ENCODE assay signal across 9 mouse cellular contexts in the genomic region with DNA sequence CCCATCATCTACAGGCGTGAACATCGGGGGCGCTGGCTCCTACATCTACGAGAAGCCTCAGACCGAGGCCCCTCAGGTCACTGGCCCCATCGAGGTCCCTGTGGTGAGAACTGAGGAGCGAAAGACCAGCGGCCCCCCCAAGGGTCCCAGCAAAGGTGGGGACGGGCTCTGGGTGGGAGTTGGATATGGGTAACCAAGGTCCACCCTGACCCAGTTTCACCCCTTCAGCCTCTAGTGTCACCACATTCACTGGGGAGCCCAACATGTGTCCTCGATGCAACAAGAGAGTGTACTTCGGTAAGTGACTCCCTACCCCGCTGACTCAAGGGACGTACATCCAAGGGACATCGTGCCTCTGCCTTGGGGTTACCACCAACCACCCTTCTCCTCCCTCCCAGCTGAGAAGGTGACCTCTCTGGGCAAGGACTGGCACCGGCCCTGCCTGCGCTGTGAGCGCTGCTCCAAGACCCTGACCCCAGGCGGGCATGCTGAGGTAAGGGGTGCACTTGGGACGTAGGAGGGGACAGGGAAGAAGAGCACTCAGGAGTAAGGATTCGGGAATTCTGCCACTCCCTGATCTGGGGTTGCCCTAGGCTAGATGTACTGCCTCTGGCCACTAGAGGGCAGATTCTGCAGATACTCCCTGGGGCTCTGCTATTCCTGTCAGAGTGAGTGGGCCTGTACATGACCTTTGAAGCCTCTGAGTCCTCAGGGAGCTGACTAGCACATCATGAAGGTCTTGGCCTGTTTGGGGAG. TPM values are rescaled to one million over a fixed set of nuclear protein-coding genes. Genes with fewer than 3 reads are reported as not detected.
A peak's percentile ranks its signal among the peaks of the same experiment; 100 is the strongest.
DNase-seq lines count a peak whose midpoint lies in the region; ATAC-seq and TF ChIP-seq lines count a peak whose summit lies in the region.
"Had no signal": no experiment of that assay in that cellular context is flagged by ENCODE, and none has a peak within 500 bp of the region (broad histone marks: within the 10 kb centered on the region; RNA-seq: fewer than 3 reads in every experiment).

No protein-coding gene starts in this region.

- H3K27me3 ChIP-seq in hindbrain, postnatal 0 days (ENCODE audit: insufficient read depth, low read length): no peaks in the 10 kb centered on the region
- peaks cover 21% of the 10 kb centered on the region for H3K27me3 ChIP-seq in hindbrain, embryonic 12.5 days
- H3K27me3 ChIP-seq in heart, embryonic 15.5 days: no peaks in the 10 kb centered on the region

- no peak overlapping the region for H3K9ac ChIP-seq in hindbrain, postnatal 0 days (replicated peaks; ENCODE audit: low read length)
- no peak overlapping the region for H3K9ac ChIP-seq in hindbrain, embryonic 12.5 days
- H3K9ac ChIP-seq in heart, embryonic 15.5 days: peak overlapping the region; percentile 73
- H3K9ac ChIP-seq: liver, embryonic 13.5 days had no signal

- H3K4me3 ChIP-seq in hindbrain, postnatal 0 days (ENCODE audit: low read length): no peak overlapping the region
- no peak overlapping the region for H3K4me3 ChIP-seq in hindbrain, embryonic 12.5 days
- peak overlapping the region; percentile 67 for H3K4me3 ChIP-seq in heart, embryonic 15.5 days

- H3K4me1 ChIP-seq in hindbrain, postnatal 0 days (ENCODE audit: insufficient read depth, low read length): peaks cover 43% of the 10 kb centered on the region
- peaks cover 58% of the 10 kb centered on the region for H3K4me1 ChIP-seq in hindbrain, embryonic 12.5 days
- peaks cover 76% of the 10 kb centered on the region for H3K4me1 ChIP-seq in heart, embryonic 15.5 days (replicated peaks)

- no peak overlapping the region for H3K4me2 ChIP-seq in hindbrain, postnatal 0 days (ENCODE audit: low read depth, low read length)
- no peak overlapping the region for H3K4me2 ChIP-seq in hindbrain, embryonic 12.5 days (replicated peaks)
- H3K4me2 ChIP-seq in heart, embryonic 15.5 days: peak overlapping the region; percentile 78

- H3K9me3 ChIP-seq in hindbrain, postnatal 0 days (ENCODE audit: low read length): no peaks in the 10 kb centered on the region
- no peaks in the 10 kb centered on the region for H3K9me3 ChIP-seq in hindbrain, embryonic 12.5 days (replicated peaks)
- no peaks in the 10 kb centered on the region for H3K9me3 ChIP-seq in heart, embryonic 15.5 days (replicated peaks)
- H3K9me3 ChIP-seq: liver, embryonic 13.5 days had no signal

- WGBS in hindbrain, postnatal 0 days: 75% methylated on average over 20 of the region's 20 CpGs
- WGBS in hindbrain, embryonic 12.5 days: 77% methylated on average over 20 of the region's 20 CpGs
- 68% methylated on average over 20 of the region's 20 CpGs for WGBS in heart, embryonic 15.5 days

- H3K36me3 ChIP-seq in hindbrain, postnatal 0 days (ENCODE audit: insufficient read depth, low read length): peaks cover 11% of the 10 kb centered on the region; the same call in 1 of the 2 replicates
- peaks cover 26% of the 10 kb centered on the region for H3K36me3 ChIP-seq in hindbrain, embryonic 12.5 days
- H3K36me3 ChIP-seq in heart, embryonic 15.5 days: peaks cover 26% of the 10 kb centered on the region

- DNase-seq in hindbrain, postnatal 0 days (ENCODE audit: low spot score): peak; percentile 40
- DNase-seq in CD4-positive helper T cell, adult 2 months (ENCODE audit: low read depth, low spot score): peak; percentile 54
- DNase-seq in adrenal gland, postnatal 36 days: peak; percentile 55 to 70
- DNase-seq in layer of hippocampus, adult 11-12 months (ENCODE audit: low spot score): no peak
- DNase-seq: liver, embryonic 13.5 days had no signal

- no peak overlapping the region for H3K27ac ChIP-seq in hindbrain, postnatal 0 days
- no peak overlapping the region for H3K27ac ChIP-seq in hindbrain, embryonic 12.5 days
- H3K27ac ChIP-seq in heart, embryonic 15.5 days: peak overlapping the region; percentile 96
- H3K27ac ChIP-seq: liver, embryonic 13.5 days had no signal

- peak; percentile 79 for TF ChIP-seq CTCF in hindbrain, postnatal 0 days (IDR thresholded peaks at IDR 0.05; ENCODE audit: low read depth)

- ATAC-seq in hindbrain, postnatal 0 days: no peak
- ATAC-seq in hindbrain, embryonic 12.5 days (ENCODE audit: low FRiP score): no peak
- no peak for ATAC-seq in heart, embryonic 15.5 days (replicated peaks; ENCODE audit: insufficient number of reproducible peaks, insufficient read depth, low FRiP score, low read depth)
- ATAC-seq in monocyte, adult 5-6 weeks (replicated peaks; ENCODE audit: insufficient number of reproducible peaks, low FRiP score, low TSS enrichment, poor library complexity, severe bottlenecking): 0 out of 2 replicates have a peak, but pooled peaks have one; percentile 16
- no peak for ATAC-seq in frontal cortex, adult (ENCODE audit: low TSS enrichment)

RNA-seq across cellular contexts. Expression of a gene that starts 1.9 kb away (rescaled TPM):
- 4.6 and 15.4 TPM in 2 replicates for total RNA-seq in hindbrain, postnatal 0 days (2014; rRNA removed)
- polyA plus RNA-seq in hindbrain, postnatal 0 days (2015; fragmentation: Nextera tagmentation; extraction: Ambion mirVana): 33.0 and 35.8 TPM in 2 replicates
- 84.5 and 90.8 TPM in 2 replicates for polyA plus RNA-seq in hindbrain, embryonic 12.5 days (2016; fragmentation: Nextera tagmentation; extraction: Ambion mirVana)
- 10 to 100 TPM; 44.1 to 71.1 TPM for total RNA-seq in adrenal gland, postnatal 36 days (2021)
- 646 and 685 TPM in 2 replicates for polyA plus RNA-seq in heart, embryonic 15.5 days (2015; fragmentation: Nextera tagmentation; extraction: Ambion mirVana)
- total RNA-seq in monocyte, adult 5-6 weeks (2017): 1,094 to 1,293 TPM (median 1,104 TPM) in 3 replicates

RNA-seq across cellular contexts. Expression of a gene that starts 4.1 kb away (rescaled TPM):
- 138 and 152 TPM in 2 replicates for total RNA-seq in hindbrain, postnatal 0 days (2014; rRNA removed)
- polyA plus RNA-seq in hindbrain, postnatal 0 days (2015; fragmentation: Nextera tagmentation; extraction: Ambion mirVana): 239 and 251 TPM in 2 replicates
- 217 and 245 TPM in 2 replicates for polyA plus RNA-seq in hindbrain, embryonic 12.5 days (2016; fragmentation: Nextera tagmentation; extraction: Ambion mirVana)
- total RNA-seq in adrenal gland, postnatal 36 days (2021): 10 to 100 TPM; 51.8 to 52.5 TPM
- polyA plus RNA-seq in heart, embryonic 15.5 days (2015; fragmentation: Nextera tagmentation; extraction: Ambion mirVana): 1,571 and 1,711 TPM in 2 replicates
- 0.57 to 1.7 TPM in 2 of 3 replicates, not detected in the other for total RNA-seq in monocyte, adult 5-6 weeks (2017)

RNA-seq across cellular contexts. Expression of a gene that starts 12.0 kb away (rescaled TPM):
- total RNA-seq in hindbrain, postnatal 0 days (2014; rRNA removed): 13.8 and 16.6 TPM in 2 replicates
- 14.7 and 15.8 TPM in 2 replicates for polyA plus RNA-seq in hindbrain, postnatal 0 days (2015; fragmentation: Nextera tagmentation; extraction: Ambion mirVana)
- 34.1 and 38.5 TPM in 2 replicates for polyA plus RNA-seq in hindbrain, embryonic 12.5 days (2016; fragmentation: Nextera tagmentation; extraction: Ambion mirVana)
- 1 to 10 TPM; 1.7 TPM for total RNA-seq in adrenal gland, postnatal 36 days (2021)
- 15.4 and 31.7 TPM in 2 replicates for polyA plus RNA-seq in heart, embryonic 15.5 days (2015; fragmentation: Nextera tagmentation; extraction: Ambion mirVana)
- total RNA-seq in monocyte, adult 5-6 weeks (2017): 3.6 to 8.8 TPM (median 4.8 TPM) in 3 replicates

RNA-seq across cellular contexts. Expression of a gene that starts 41.6 kb away (rescaled TPM):
- total RNA-seq in hindbrain, postnatal 0 days (2014; rRNA removed): 98.0 and 103 TPM in 2 replicates
- 54.8 and 55.3 TPM in 2 replicates for polyA plus RNA-seq in hindbrain, postnatal 0 days (2015; fragmentation: Nextera tagmentation; extraction: Ambion mirVana)
- 22.9 and 23.2 TPM in 2 replicates for polyA plus RNA-seq in hindbrain, embryonic 12.5 days (2016; fragmentation: Nextera tagmentation; extraction: Ambion mirVana)
- 1 to 10 TPM; 4.5 to 7.4 TPM for total RNA-seq in adrenal gland, postnatal 36 days (2021)
- 2.0 and 7.8 TPM in 2 replicates for polyA plus RNA-seq in heart, embryonic 15.5 days (2015; fragmentation: Nextera tagmentation; extraction: Ambion mirVana)
- total RNA-seq in monocyte, adult 5-6 weeks (2017): 0.19 TPM in 1 of 3 replicates, not detected in the others

RNA-seq across cellular contexts. Expression of a gene that starts 46.1 kb away (rescaled TPM):
- 57.6 and 65.0 TPM in 2 replicates for total RNA-seq in hindbrain, postnatal 0 days (2014; rRNA removed)
- 13.1 and 13.5 TPM in 2 replicates for polyA plus RNA-seq in hindbrain, postnatal 0 days (2015; fragmentation: Nextera tagmentation; extraction: Ambion mirVana)
- polyA plus RNA-seq in hindbrain, embryonic 12.5 days (2016; fragmentation: Nextera tagmentation; extraction: Ambion mirVana): 16.9 and 18.9 TPM in 2 replicates
- 10 to 100 TPM; 76.8 to 99.8 TPM for total RNA-seq in adrenal gland, postnatal 36 days (2021)
- polyA plus RNA-seq in heart, embryonic 15.5 days (2015; fragmentation: Nextera tagmentation; extraction: Ambion mirVana): 11.3 and 11.4 TPM in 2 replicates
- 9.6 to 19.4 TPM (median 12.7 TPM) in 3 replicates for total RNA-seq in monocyte, adult 5-6 weeks (2017)

Comparison
In these comparisons a context has a peak if more than half of its experiments do, and no peak if none do; other contexts are left out.
1. RNA of a gene that starts 1.9 kb away (total RNA-seq): 1,094 to 1,293 TPM in monocyte, adult 5-6 weeks; 44.1 to 71.1 TPM in adrenal gland, postnatal 36 days and 4.6 to 15.4 TPM in hindbrain, postnatal 0 days; every median in the first group is over 10 times any median in the second.
2. RNA of a gene that starts 4.1 kb away (total RNA-seq): 138 to 152 TPM in hindbrain, postnatal 0 days and 51.8 to 52.5 TPM in adrenal gland, postnatal 36 days; 0.57 to 1.7 TPM in monocyte, adult 5-6 weeks; every median in the first group is over 10 times any median in the second.